Mouse (Mus musculus) G1E (cell line): Measurements from ENCODE around the gene Itgb6.

Experiments used
- CTCF ChIP-seq: IDR thresholded peaks from 2 replicates; pipeline ENCODE4 v1.5.1; 2012; ENCODE audit warnings: low read depth, low read length, inconsistent platforms, mixed read lengths
- GATA1 ChIP-seq: IDR thresholded peaks from 2 replicates; pipeline ENCODE4 v1.6.1; 2012; ENCODE audit warnings: borderline replicate concordance, low read length, inconsistent platforms, mixed read lengths

DNA sequence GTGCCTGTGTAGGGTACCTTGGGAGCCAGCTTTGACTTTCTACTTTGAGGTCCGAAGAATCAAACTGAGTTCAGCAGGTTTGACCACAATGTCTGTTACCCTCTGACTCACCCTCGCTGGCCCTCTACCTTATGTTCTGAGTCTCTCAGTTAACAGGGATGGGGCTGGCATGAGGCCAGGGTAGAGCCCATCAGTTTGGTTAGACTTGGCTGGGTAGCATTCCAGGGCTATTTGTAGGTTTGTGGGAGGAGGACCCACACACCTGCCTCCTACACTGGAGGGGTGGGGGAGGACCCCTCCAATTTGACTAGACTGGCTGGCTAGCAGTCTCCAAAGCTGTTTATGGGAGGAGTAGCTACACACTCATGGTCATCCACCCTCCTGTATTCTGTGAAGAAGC lies 121.6 kb downstream of the Itgb6 start:
- no peak for TF ChIP-seq CTCF
- TF ChIP-seq GATA1: no peak
